Mouse (Mus musculus) layer of hippocampus, adult 9-11 months (tissue): ENCODE data around the gene D430041D05Rik.
"Not testable (repeated sequence)": the region's sequence is repeated elsewhere in the genome, so short reads cannot be mapped to it uniquely, and the experiment has no call there.

Experiments used
- DNase-seq: peaks from one replicate; pipeline ENCODE4 v3.0.0; 2022

D430041D05Rik gene

GRCm38 (mm10) chr2:104142140-104142539 is 268.7 kb downstream of the D430041D05Rik start:
- no peak for DNase-seq

GRCm38 (mm10) chr2:104135920-104136319 is 274.9 kb downstream of the D430041D05Rik start:
- DNase-seq: no peak

GRCm38 (mm10) chr2:104134150-104135056 is 276.4 kb downstream of the D430041D05Rik start:
- peak; percentile 67 for DNase-seq

- no peak for DNase-seq
These were observed 277.6 kb downstream of the D430041D05Rik start for GRCm38 (mm10) chr2:104133042-104133810.

GRCm38 (mm10) chr2:104132266-104132859 is 278.4 kb downstream of the D430041D05Rik start:
- no peak for DNase-seq

GRCm38 (mm10) chr2:104130969-104131368 is 279.8 kb downstream of the D430041D05Rik start:
- no peak for DNase-seq

GRCm38 (mm10) chr2:104130165-104130564 is 280.6 kb downstream of the D430041D05Rik start:
- no peak for DNase-seq

GRCm38 (mm10) chr2:104128803-104129531 is 281.8 kb downstream of the D430041D05Rik start:
- DNase-seq: no peak

- no peak for DNase-seq
These were observed 286.7 kb downstream of the D430041D05Rik start for GRCm38 (mm10) chr2:104124071-104124470.

- no peak for DNase-seq
These were observed 287.3 kb downstream of the D430041D05Rik start for GRCm38 (mm10) chr2:104123540-104123939.

- DNase-seq: peak; percentile 89
These were observed 288.1 kb downstream of the D430041D05Rik start, which contains the start of gene A930018P22Rik for GRCm38 (mm10) chr2:104122505-104123378. TSS of gene A930018P22Rik (plus strand) at chr2:104122769.

GRCm38 (mm10) chr2:104121681-104122504 is 288.9 kb downstream of the D430041D05Rik start:
- DNase-seq: no peak

GRCm38 (mm10) chr2:104120312-104120711 is 290.5 kb downstream of the D430041D05Rik start:
- DNase-seq: no peak

GRCm38 (mm10) chr2:104119097-104119496 is 291.7 kb downstream of the D430041D05Rik start:
- DNase-seq: no peak

- DNase-seq: not testable (repeated sequence)
These were observed 293.6 kb downstream of the D430041D05Rik start for GRCm38 (mm10) chr2:104117173-104117572.

- no peak for DNase-seq
These were observed 295.9 kb downstream of the D430041D05Rik start for GRCm38 (mm10) chr2:104114898-104115297.

GRCm38 (mm10) chr2:104113563-104113962 is 297.2 kb downstream of the D430041D05Rik start:
- DNase-seq: not testable (repeated sequence)

- DNase-seq: not testable (repeated sequence)
These were observed 299.5 kb downstream of the D430041D05Rik start for GRCm38 (mm10) chr2:104111170-104111797.

- no peak for DNase-seq
These were observed 300.8 kb downstream of the D430041D05Rik start for GRCm38 (mm10) chr2:104110031-104110430.

- DNase-seq: no peak
These were observed 301.3 kb downstream of the D430041D05Rik start for GRCm38 (mm10) chr2:104109528-104109927.
